Mouse (Mus musculus) inflammation-experienced regulatory T-cells, adult 6 months (primary cell): ENCODE results near the gene Asic2. TPM values are rescaled to one million over a fixed set of nuclear protein-coding genes. Genes with fewer than 3 reads are reported as not detected.

Experiments used
- ATAC-seq: one replicate; pipeline ENCODE4 v1.8.0; 2017
- polyA plus RNA-seq, 3 experiments: library from polyadenylated mRNA; unstranded; fragments of 100-300 nt; shearing (Covaris generic); gene quantifications; one replicate each; pipeline ENCODE4 v1.2.1; 2017

The Asic2 gene
- polyA plus RNA-seq, 3 experiments from 2014 or later = not detected

GRCm38 (mm10) chr11:81153161-81153840 is 815.0 kb downstream of the Asic2 start:
- ATAC-seq = no peak

DNA sequence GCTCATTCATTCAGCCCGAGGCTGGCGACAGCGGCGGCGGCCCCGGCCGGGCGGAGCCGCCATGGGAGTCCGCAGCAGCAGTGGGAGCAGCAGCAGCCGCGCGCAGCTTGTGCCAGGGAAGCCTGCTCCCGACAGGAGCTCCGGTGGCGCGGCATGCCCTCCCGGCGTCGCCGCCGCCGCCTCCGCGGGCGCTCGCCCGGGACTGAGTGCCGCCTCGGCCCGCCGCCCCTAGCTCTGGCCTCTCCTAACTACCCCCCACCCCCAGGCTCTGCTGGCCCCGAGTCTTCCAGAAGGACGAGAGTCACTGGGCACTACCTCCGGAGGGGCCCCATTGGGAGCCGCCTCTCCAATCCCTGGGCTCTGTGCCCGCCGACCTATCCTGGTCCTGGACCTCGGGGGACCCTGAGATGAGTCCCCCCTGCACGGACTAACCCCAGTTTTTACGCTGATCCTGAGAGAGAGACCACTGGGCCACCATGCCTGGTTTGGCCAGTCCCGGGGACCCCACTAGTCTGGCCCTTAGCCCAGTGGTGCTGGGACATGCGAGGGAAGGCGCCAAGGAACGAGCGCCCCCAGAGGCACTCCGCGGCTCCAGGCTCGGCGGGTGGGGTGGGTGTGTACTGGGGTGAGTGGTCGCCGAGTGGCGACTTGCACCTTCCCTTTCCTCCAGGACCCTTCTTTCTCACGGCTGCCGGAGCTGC is 815.6 kb downstream of the Asic2 start:
- no peak for ATAC-seq

GRCm38 (mm10) chr11:81152021-81152385 is 816.3 kb downstream of the Asic2 start:
- no peak for ATAC-seq

GRCm38 (mm10) chr11:81151286-81152020 is 816.8 kb downstream of the Asic2 start:
- no peak for ATAC-seq

- no peak for ATAC-seq
These were observed 817.6 kb downstream of the Asic2 start for GRCm38 (mm10) chr11:81150621-81151020.

GRCm38 (mm10) chr11:81148423-81148822 is 819.8 kb downstream of the Asic2 start:
- no peak for ATAC-seq

DNA sequence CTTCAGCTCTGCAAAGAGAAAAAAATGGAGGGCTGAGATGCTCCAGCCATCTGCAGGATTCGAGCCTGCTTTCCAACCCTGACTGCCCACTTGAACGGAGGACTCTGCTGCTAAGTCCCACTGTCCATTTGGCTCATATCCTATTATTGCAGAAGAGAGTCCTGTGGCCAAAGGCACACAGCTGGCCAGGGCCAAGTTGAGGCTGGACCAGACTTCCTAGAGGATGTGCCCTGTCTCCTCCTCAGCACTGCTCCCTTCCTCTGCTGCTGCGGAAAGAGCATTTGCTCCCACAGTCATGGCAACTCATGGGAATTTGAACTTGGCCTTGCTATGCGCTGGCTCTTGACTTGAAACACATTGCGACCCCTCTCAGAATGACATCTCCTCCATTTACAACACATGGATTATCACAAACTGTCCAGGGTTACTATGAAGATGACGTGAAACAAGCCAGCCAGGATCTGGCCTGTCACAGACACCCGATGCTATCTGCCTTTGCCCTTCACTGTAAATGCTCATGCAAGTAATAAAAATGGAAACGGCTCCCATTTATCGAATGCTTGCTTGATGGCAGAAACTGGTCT is 821.6 kb downstream of the Asic2 start:
- no peak for ATAC-seq

- ATAC-seq = no peak
These were observed 833.1 kb downstream of the Asic2 start for GRCm38 (mm10) chr11:81135141-81135540.

DNA sequence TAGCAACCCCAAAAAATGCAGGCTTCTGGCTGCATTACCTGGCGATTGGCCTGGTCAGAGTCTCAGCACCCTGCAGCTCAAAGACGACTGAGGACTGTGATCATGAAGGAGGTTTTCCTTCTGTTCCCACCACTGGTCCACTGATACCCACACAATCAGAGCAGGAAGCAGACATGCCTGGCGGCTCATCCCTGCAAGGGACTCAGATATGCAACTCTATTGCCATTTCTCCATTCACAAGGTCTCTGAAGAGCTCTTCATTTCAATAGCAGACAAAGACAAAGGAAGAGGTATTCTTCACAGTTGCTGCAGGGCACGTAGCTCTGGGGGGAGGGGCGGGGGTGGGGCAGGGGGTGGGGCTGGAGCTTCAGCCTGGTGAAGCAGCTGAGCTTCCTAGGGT is 834.3 kb downstream of the Asic2 start:
- no peak for ATAC-seq

DNA sequence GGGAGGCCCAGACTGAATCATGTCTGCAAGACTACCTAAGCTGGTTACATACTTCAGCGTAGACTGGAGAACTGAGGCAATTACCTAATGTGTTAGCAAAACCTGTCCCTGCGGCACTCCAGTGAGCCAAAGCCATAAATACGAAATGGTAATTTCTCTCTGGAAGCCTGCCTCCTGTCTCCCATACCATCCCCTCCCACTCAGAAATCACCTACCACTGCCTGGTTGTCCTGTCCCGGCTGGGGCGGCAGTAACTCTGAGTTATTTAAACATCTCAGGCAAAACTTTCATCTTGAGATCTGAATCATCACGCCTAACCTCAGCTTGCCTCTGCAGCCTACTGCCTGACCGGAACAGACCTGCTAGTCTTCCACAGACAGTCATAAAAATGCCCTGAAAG is 835.6 kb downstream of the Asic2 start:
- ATAC-seq = no peak

DNA sequence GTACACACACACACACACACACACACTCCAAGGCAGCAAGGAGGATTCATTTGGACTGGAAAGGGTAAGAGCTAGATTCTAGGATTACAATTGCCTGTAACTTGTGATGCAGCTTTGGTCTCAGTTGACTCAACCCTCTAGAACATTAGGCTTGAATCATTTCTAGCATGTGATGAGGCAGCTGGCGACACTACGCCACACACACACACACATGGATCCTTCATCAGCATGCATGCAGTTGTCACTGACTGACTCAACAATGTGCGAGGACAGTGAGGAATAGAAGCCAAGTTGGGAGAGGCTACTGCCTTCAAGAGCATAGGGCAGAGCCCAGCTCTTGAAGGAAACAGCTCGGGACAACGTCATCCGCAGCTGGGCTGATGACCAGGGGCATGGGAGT is 843.9 kb downstream of the Asic2 start:
- no peak for ATAC-seq

GRCm38 (mm10) chr11:81120024-81120576 is 848.2 kb downstream of the Asic2 start:
- ATAC-seq = no peak

DNA sequence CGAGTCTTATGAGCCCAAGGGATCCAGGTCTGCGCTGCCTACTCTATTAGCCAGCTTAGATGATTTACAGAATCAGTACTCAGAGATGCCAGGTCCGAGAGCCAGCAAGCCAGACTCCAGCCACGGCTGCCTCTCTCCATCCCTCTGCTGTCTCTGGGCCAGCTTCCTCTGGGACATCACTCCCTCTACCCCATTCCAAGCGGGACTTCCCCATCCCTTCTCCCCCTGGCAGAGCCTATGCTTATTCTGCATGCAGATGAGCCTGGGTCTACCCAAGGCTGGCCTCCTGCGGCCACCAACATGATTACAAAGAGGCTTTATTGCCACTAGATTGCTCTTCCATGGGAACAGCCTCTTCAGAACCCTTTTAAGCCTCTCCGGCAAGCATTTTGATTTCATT is 850.2 kb downstream of the Asic2 start:
- no peak for ATAC-seq

GRCm38 (mm10) chr11:81115666-81116065 is 852.6 kb downstream of the Asic2 start:
- no peak for ATAC-seq

DNA sequence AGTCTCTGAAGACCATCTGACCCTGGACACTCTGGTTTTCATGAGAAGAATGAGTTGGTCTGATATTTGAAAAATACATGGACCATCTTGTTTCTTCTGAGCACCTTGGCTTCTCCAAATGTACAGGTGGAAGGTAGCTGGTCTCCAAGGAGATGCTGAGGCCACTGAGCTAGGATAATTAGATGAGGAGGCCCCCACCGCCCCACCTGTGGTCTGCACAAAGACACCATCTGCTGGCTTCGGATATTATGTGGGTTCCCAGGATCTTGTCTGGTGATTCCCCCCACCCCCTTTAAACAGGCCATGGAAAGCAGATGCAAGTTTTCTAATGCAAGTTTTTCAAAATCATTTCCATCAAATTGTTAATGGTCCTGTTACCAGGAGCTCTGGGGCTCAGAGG is 856.6 kb downstream of the Asic2 start:
- no peak for ATAC-seq

DNA sequence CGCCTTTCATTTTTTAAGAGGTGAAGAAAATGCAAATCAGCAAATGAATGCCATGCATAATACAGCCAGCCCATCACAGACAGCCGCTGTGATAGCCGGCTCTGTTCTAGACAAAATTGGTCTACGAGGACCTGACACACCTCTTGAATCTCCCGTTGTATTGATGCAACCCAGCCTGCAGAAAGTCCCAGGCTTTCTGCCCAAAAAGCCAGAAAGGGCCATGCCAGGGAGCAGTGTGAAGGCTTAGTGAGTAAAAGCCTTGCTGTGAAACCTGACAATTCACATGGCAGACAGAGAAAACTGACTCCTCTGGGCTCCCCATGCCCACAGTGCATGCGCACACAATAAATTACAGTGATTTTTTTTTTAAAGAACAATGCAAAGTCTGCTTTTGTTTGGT is 858.2 kb downstream of the Asic2 start:
- no peak for ATAC-seq

GRCm38 (mm10) chr11:81106949-81107348 is 861.3 kb downstream of the Asic2 start:
- ATAC-seq = no peak

GRCm38 (mm10) chr11:81100829-81101228 is 867.4 kb downstream of the Asic2 start:
- no peak for ATAC-seq

DNA sequence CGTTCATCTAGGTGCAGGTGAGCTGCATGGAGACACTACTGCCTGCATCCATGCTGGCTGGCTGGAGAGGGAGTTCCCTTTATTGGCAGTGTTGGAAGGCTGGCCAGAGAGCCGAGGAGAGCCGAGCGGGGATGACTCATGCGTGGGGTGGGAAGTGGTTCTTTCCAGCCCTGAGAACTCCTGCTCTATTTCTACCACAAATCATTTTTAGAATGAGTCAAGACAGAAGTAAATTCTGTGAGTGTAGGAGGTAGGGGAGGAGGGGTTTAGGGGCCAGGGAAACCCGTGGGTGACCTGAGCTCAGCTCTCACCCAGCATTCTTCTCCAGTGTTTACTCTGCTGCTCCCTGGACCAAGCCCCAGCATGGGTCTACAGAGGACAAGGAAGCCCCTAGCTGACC is 872.2 kb downstream of the Asic2 start:
- no peak for ATAC-seq

DNA sequence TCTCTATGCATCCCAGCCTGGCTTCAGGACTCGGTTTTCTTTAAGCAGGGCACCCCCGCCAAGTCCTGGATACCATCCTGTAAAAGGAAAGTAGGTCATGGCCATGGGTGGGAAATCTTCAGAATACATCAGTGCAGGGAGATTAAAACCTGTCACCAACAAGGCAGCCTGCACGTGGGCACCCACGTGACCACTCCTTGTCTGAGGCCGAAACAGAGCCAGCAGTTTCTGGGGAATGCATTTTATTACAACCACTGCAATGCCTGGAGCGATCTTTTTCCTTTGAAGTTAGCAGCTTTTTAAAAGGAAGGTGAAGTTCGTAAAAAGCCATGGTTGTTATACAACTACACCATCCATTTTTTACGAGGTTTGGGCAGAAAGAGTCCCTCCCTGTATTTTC is 873.7 kb downstream of the Asic2 start:
- ATAC-seq = no peak

DNA sequence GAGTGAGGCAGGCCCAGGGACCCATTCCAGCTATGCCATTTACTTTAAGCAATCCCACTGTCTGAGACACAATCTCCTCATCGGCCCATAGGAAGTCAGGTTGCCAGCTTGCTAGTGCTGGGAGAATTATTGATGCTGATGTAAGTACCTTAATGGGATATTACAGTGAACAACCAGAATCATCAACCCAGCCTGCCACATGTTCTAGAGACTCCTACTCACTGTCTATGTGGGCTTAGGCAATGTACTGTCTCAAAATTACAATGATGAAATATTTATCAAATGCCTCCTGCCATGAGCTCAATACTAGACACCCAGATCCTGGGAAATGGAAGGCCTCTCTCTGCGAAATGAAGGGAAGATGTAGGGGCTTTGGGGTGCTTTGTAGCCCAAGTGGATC is 876.1 kb downstream of the Asic2 start:
- ATAC-seq = no peak

- ATAC-seq = no peak
These were observed 884.4 kb downstream of the Asic2 start for GRCm38 (mm10) chr11:81083822-81084221.
